Mouse (Mus musculus): ENCODE measurements at regions not wholly inside any gene's neighbourhood (a gene's known extent, or its start where the extent isn't known, plus 50 kb on each side); places are given as distances from the start of the nearest gene placed in this dataset.
"Not testable (repeated sequence)": the region's sequence is repeated elsewhere in the genome, so short reads cannot be mapped to it uniquely, and the experiment has no call there.

- not testable (repeated sequence) for DNase-seq
These were observed 535.8 kb downstream of the Mat2b start for GRCm38 (mm10) chr11:40159161-40159560.

DNA sequence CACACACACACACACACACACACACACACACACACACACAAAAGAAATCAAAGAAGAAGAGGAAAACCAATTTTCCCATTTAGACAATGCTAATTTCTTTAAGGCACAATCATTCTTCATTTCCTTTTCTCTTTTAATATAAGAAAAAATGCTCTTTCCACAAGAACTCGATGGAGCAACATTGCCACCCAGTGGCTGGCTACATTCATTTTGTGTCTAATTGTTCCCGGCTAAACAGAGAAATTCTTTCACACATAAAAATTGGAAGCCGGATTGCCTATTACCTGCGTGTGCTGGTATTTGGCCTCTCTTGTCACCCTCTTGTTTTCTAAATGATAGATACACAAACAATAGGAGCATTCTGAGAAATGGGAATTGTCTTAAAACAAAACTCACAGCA, 545.7 kb downstream of the Mat2b start:
- DNase-seq: peak in 1 of 2 experiments; percentile 32

GRCm38 (mm10) chr11:40137803-40138202, 557.2 kb downstream of the Mat2b start:
- DNase-seq: no peak

DNA sequence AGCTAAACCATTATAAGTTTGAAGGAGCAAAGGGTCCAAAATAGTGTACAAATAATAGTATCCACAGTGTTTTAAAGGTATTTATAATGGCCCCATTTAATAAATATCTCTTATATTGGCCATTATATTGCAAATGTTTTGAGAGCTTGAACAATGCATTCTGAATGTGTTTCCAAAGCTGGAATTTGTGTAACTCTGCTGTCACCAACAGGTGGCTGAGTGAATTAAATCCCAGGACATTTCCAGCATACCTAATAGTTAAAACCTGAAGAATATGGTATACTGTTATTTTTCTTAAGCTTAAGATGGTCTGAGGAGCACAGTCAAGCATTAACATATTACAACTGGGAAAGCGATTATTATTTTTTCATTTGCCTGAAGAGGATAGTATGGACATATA, 592.4 kb downstream of the Mat2b start:
- DNase-seq: no peak

DNA sequence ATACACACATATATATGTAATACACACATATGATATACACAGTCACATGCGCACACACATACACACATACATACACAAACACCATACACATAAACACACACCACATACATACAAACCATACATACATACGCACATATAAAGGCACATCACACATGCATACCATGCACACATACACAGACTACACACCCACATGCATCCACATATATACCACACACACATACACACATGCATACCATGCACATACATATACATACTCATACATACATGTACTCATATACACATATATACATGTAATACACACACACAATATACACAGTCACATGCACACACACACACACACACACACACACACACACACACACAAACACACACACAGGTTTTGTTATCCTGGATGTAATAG, 620.7 kb downstream of the Mat2b start:
- DNase-seq: no peak

GRCm38 (mm10) chr11:40050503-40050902, 644.5 kb downstream of the Mat2b start:
- DNase-seq: no peak

DNA sequence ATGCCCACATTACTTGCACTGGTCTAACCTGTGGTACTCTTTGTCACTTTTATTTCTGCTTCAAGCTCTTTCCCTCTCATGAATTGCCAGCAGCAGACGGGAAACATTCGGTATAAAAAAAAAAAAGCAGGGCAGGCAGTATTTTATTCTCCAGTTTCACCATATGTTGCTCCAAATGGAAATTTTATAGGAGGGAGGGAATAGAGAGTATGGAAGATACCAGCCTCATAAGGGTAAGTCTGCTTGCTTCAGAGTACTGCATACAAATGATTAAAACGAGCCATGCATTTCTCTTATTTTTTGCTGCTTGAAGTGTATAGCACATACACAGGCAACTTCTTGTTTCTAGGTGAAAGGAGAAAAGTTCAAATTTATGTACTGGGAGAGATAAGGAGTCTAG, 667.5 kb downstream of the Mat2b start:
- no peak for DNase-seq

DNA sequence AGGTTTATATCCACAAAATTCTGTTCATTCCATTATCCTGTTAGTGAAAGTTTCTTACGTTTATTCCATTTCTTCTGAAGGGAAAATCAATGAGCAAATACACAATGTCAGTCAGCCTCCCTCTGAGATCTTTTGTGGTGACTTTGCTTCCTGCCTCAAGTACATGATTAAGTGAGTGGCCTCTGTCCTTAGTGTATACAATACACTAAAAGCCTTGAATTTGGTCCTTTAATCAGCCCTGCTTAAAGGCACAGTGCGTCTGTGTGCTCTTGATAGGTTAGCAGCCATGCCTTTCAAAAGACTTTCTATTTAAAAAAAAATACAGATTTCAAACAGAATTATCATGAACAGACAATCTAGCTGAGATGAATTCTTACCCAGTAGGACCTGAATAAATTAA, 695.5 kb downstream of the Mat2b start:
- DNase-seq: no peak

- no peak for DNase-seq
These were observed 696.4 kb downstream of the Mat2b start for GRCm38 (mm10) chr11:39998612-39999011.

GRCm38 (mm10) chr11:39972585-39972984, 722.4 kb downstream of the Mat2b start:
- DNase-seq: no peak

DNA sequence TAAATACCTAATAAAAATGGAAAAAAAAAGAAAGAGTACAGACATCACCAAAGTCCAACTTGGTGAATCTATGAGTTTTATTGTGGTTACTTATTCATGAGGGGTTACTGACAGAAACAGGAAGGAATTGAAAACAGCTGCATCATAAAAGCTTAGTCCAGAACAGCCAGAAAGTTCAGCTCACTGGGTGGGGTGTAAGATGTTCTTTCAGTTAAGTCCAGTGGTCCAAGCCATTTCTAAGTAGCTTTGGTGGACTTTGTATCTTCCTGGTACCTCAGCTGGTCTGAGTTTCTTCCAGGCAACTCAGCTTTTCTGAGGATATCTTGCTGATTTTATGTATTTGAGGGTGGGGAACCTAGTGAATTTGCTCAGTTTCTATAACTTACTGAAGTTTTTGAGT, 731.3 kb downstream of the Mat2b start:
- no peak for DNase-seq

- no peak for DNase-seq
These were observed 740.6 kb downstream of the Mat2b start for GRCm38 (mm10) chr11:39954426-39954825.

- no peak for DNase-seq
These were observed 750.8 kb downstream of the Mat2b start for GRCm38 (mm10) chr11:39944196-39944595.

DNA sequence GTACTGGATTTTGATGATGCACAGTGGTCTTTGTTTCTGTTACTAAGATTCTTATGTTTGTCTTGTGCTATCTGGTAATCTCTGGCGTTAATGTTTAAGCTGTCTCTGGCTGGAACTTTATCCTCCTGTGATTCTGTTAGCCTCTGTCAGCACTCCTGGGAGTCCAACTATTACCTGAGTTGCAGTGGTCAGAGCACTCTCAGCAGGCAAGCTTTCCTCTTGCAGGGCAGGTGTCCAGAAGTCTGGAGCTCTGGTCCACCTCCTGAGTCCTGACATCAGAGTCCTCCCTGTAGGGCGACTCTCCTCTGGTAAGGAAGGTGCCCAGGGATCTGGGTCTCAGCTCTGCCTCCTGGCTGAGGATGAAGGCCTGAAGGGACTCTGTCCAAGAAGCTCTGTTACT, 760.8 kb downstream of the Mat2b start:
- no peak for DNase-seq

GRCm38 (mm10) chr11:39923977-39924527, 771.0 kb downstream of the Mat2b start:
- DNase-seq: no peak

- no peak for DNase-seq
These were observed 777.2 kb downstream of the Mat2b start for GRCm38 (mm10) chr11:39917716-39918347.

DNA sequence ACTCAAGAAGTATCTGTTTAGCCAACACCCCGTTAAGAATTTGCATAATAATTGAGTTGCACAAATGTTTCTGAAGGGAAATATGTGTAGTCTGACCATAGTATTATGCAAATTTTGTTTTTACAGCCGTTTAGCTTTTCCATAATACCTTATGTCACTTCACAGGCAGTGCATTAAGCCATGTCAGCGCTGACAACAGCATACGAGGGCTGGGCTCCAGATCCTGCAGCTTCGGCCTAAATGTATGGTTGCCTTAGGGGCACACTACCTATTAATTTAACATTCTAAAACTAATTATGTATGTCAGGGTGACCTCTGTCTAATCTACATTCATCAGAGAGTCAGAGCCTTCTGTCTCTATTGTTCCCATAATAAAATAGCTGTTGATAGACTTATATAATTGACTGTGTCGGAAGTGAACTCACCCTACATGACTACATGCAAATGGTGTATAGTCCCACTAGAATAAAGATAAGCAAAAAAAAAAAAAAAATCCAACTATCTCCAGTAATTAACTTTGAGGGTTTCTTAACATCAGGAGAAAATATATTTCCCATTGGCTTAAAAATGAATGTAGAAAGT, 795.3 kb downstream of the Mat2b start:
- DNase-seq: no peak

GRCm38 (mm10) chr11:39883305-39883704, 811.7 kb downstream of the Mat2b start:
- no peak for DNase-seq

DNA sequence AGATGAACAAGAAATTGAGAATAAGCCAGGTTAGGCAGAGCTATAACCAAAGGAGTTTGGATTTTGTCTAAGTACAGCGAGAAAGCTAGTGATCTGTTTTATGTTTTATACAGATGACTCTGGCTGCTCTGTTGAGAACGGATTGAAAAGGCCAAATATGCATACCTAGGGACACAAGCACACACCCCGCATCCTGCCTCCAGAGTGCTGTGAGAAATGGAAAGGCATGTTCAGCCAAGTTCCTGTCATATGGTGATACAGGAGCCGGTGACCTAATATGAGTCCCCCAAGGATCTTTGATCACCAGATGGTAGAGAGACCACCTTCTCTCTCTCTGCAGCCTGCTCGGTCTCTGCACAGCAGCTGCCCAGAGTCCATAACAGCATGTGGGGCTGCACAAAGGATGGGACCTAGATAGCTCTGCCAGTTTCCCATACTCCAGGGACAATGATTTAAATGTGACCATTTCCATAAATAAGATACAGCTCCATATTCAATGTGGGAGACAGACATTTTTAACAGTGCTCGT, 826.5 kb downstream of the Mat2b start:
- no peak for DNase-seq
